Mouse (Mus musculus): ENCODE measurements around the gene Fzd9. TPM values are rescaled to one million over a fixed set of nuclear protein-coding genes. Genes with fewer than 3 reads are reported as not detected.

The Fzd9 gene
- total and polyA plus RNA-seq, 3 experiments, result not detected

GRCm38 (mm10) chr5:135241474-135241873 is 9.6 kb downstream of the Fzd9 start:
- H3K4me1 ChIP-seq (ENCODE audit: control insufficient read depth in 1 of 2, insufficient read depth in 2 of 2), result peaks cover 0 to 9% of the 10 kb centered on the region in 2 experiments; a peak in 2 of 4 replicates
- dilution Hi-C loops (cut with MboI; ENCODE audit: extremely low pct_ligation_motif_present, extremely low pct_unique_long_range_greater_than_20kb, low sequenced_read_pairs), result no loop called here
- H3K36me3 ChIP-seq (replicated peaks in 1 of 2; ENCODE audit: control insufficient read depth in 1 of 2, insufficient read depth in 1 of 2, low read length in 1 of 2), result peaks cover 93 to 98% of the 10 kb centered on the region in 2 experiments
- H3K27me3 ChIP-seq (replicated peaks), result no peaks in the 10 kb centered on the region
- H3K27ac ChIP-seq (ENCODE audit: insufficient read depth, low read depth), result no peak overlapping the region
- TF ChIP-seq USF1 (IDR thresholded peaks at IDR 0.05; ENCODE audit: low read depth, low read length) (no peak), ZMIZ1 (IDR thresholded peaks at IDR 0.05; ENCODE audit: low read depth, low read length) (no peak), GABPA (IDR thresholded peaks at IDR 0.05; ENCODE audit: insufficient replicate concordance, low read depth, low read length) (no peak), EP300 (IDR thresholded peaks at IDR 0.05; ENCODE audit: low read length) (no peak), MAX (IDR thresholded peaks at IDR 0.05; ENCODE audit: low read length) (no peak), NRF1 (IDR thresholded peaks at IDR 0.05; ENCODE audit: low read depth, low read length) (no peak), RAD21 (IDR thresholded peaks at IDR 0.05; ENCODE audit: low read depth, low read length) (no peak), MEF2A (IDR thresholded peaks at IDR 0.05; ENCODE audit: borderline replicate concordance, low read depth, low read length) (no peak), E2F4 (IDR thresholded peaks at IDR 0.05; ENCODE audit: insufficient replicate concordance, low read depth, low read length) (no peak), RCOR1 (conservative IDR thresholded peaks at IDR 0.05; ENCODE audit: low read depth, low read length) (no peak), POLR2A (IDR thresholded peaks at IDR 0.05; ENCODE audit: low read depth, low read length) (no peak), JUN (IDR thresholded peaks at IDR 0.05; ENCODE audit: insufficient read depth, low read depth, low read length) (no peak), ZNF384 (IDR thresholded peaks at IDR 0.05; ENCODE audit: low read depth, low read length) (no peak), NELFE (IDR thresholded peaks at IDR 0.05; ENCODE audit: low read depth, low read length) (no peak), JUND (conservative IDR thresholded peaks at IDR 0.05; ENCODE audit: low read depth, low read length) (no peak), MXI1 (IDR thresholded peaks at IDR 0.05; ENCODE audit: low read depth, low read length) (no peak), KAT2A (IDR thresholded peaks at IDR 0.05; ENCODE audit: insufficient replicate concordance, low read length) (no peak), ETS1 (conservative IDR thresholded peaks at IDR 0.05; ENCODE audit: low read depth, low read length) (no peak), HCFC1 (IDR thresholded peaks at IDR 0.05; ENCODE audit: low read depth, low read length) (no peak)
- H3K79me2 ChIP-seq (replicated peaks; ENCODE audit: control insufficient read depth, extremely low read depth, insufficient read depth, poor library complexity, severe bottlenecking), result no peaks in the 10 kb centered on the region; the same call in 1 of the 2 replicates
- H3K4me2 ChIP-seq (ENCODE audit: insufficient read depth, low read depth, poor library complexity, severe bottlenecking), result no peak overlapping the region
- no peaks in the 10 kb centered on the region for H3K9me3 ChIP-seq (replicated peaks; ENCODE audit: low read length)
- no peak for DNase-seq (ENCODE audit: extremely low read depth)
- H3K4me3 ChIP-seq (replicated peaks in 1 of 3; ENCODE audit: low read depth in 2 of 3, low read length in 2 of 3, poor library complexity in 1 of 3), result no peak overlapping the region
- H3K9ac ChIP-seq (ENCODE audit: insufficient read depth, low read depth), result no peak overlapping the region
- in situ Hi-C loops (cut with MboI; ENCODE audit: low pct_ligation_motif_present, low pct_unique_long_range_greater_than_20kb, low sequenced_read_pairs), result no loop called here

GRCm38 (mm10) chr5:135238832-135239231 is 12.2 kb downstream of the Fzd9 start:
- dilution Hi-C loops (cut with MboI; ENCODE audit: extremely low pct_ligation_motif_present, extremely low pct_unique_long_range_greater_than_20kb, low sequenced_read_pairs) (no loop called here), in situ Hi-C loops (cut with MboI; ENCODE audit: low pct_ligation_motif_present, low pct_unique_long_range_greater_than_20kb, low sequenced_read_pairs) (loop anchor here (5.0 kb wide), 1 partner anchor 48 kb away; no protein-coding TSS in a partner anchor)
- Histone ChIP-seq H3K9ac (ENCODE audit: insufficient read depth, low read depth) (no peak overlapping the region), H3K4me2 (ENCODE audit: insufficient read depth, low read depth, poor library complexity, severe bottlenecking) (no peak overlapping the region), H3K27ac (ENCODE audit: insufficient read depth, low read depth) (no peak overlapping the region), H3K27me3 (replicated peaks) (no peaks in the 10 kb centered on the region), H3K9me3 (replicated peaks; ENCODE audit: low read length) (no peaks in the 10 kb centered on the region), H3K4me3 (replicated peaks in 1 of 3; ENCODE audit: low read depth in 2 of 3, low read length in 2 of 3, poor library complexity in 1 of 3) (no peak overlapping the region), H3K4me1 (ENCODE audit: control insufficient read depth in 1 of 2, insufficient read depth in 2 of 2) (peaks cover 0 to 9% of the 10 kb centered on the region in 2 experiments; a peak in 2 of 4 replicates), H3K79me2 (replicated peaks; ENCODE audit: control insufficient read depth, extremely low read depth, insufficient read depth, poor library complexity, severe bottlenecking) (no peaks in the 10 kb centered on the region; the same call in 1 of the 2 replicates), H3K36me3 (replicated peaks in 1 of 2; ENCODE audit: control insufficient read depth in 1 of 2, insufficient read depth in 1 of 2, low read length in 1 of 2) (peaks cover 88 to 97% of the 10 kb centered on the region in 2 experiments)
- TF ChIP-seq CTCF (conservative IDR thresholded peaks at IDR 0.05 in 1 of 2, IDR thresholded peaks at IDR 0.05 in 1 of 2; ENCODE audit: low read depth in 2 of 2, low read length in 2 of 2) (peak in 1 of 2 experiments; percentile 18; a peak in 1 of 4 replicates), BHLHE40 (IDR thresholded peaks at IDR 0.05; ENCODE audit: low read depth, low read length) (no peak)
- DNase-seq (ENCODE audit: extremely low read depth), result no peak
